Mouse (Mus musculus) ES-E14 (cell line): ENCODE data around the gene Cntnap2. TPM values are rescaled to one million over a fixed set of nuclear protein-coding genes. Genes with fewer than 3 reads are reported as not detected.

Experiments
- DNase-seq: peaks from one replicate; pipeline ENCODE4 v3.0.0-alpha.2; 2013; ENCODE audit warnings: low read depth, low spot score
- H3K27ac ChIP-seq: 2 replicates; pipeline ENCODE4 v1.5.1; 2012; ENCODE audit warnings: low read depth, mild to moderate bottlenecking, low read length, moderate library complexity, mixed read lengths; ENCODE audit not compliant: poor library complexity, insufficient read depth, severe bottlenecking
- H3K36me3 ChIP-seq: 2 replicates; pipeline ENCODE4 v1.6.1; 2012; ENCODE audit warnings: mild to moderate bottlenecking, low read length, moderate library complexity, mixed read lengths; ENCODE audit not compliant: control insufficient read depth, poor library complexity, insufficient read depth, severe bottlenecking
- H3K4me1 ChIP-seq, 2 experiments: fragments of 150-350 bp in 1 of 2; sonication (generic) in 1 of 2; 2 replicates each; pipeline ENCODE4 v1.6.1; 2012; ENCODE audit warnings: low read length in 2 of 2, mild to moderate bottlenecking in 1 of 2, mixed read lengths in 1 of 2; ENCODE audit not compliant: control insufficient read depth in 2 of 2, insufficient read depth in 2 of 2, poor library complexity in 1 of 2
- H3K4me3 ChIP-seq, 2 experiments: fragments of 150-350 bp in 1 of 2; sonication (generic) in 1 of 2; 2 replicates each; pipeline ENCODE4 v1.5.1; 2012; ENCODE audit warnings: low read length in 2 of 2, low read depth in 1 of 2, mild to moderate bottlenecking in 1 of 2, mixed read lengths in 1 of 2; ENCODE audit not compliant: insufficient read depth in 1 of 2, poor library complexity in 1 of 2, severe bottlenecking in 1 of 2
- H3K9ac ChIP-seq: 2 replicates; pipeline ENCODE4 v1.6.1; 2012; ENCODE audit warnings: low read depth, mild to moderate bottlenecking, low read length, mixed read lengths; ENCODE audit not compliant: poor library complexity, insufficient read depth, severe bottlenecking
- H3K9me3 ChIP-seq: fragments of 150-350 bp; sonication (generic); 2 replicates; pipeline ENCODE4 v1.6.1; 2012; ENCODE audit warnings: low read depth, mild to moderate bottlenecking, low read length; ENCODE audit not compliant: control insufficient read depth, insufficient read depth
- CHD2 ChIP-seq: IDR thresholded peaks from 2 replicates; pipeline ENCODE4 v1.6.1; 2014; ENCODE audit warnings: mild to moderate bottlenecking, low read depth, low read length, inconsistent platforms
- HCFC1 ChIP-seq: IDR thresholded peaks from 2 replicates; pipeline ENCODE4 v1.6.1; 2012; ENCODE audit warnings: low read length, inconsistent platforms, borderline replicate concordance; ENCODE audit not compliant: insufficient read depth
- MAFK ChIP-seq: IDR thresholded peaks from 2 replicates; pipeline ENCODE4 v1.6.1; 2014; ENCODE audit warnings: mild to moderate bottlenecking, low read depth, low read length, inconsistent platforms; ENCODE audit not compliant: insufficient read depth
- ZC3H11A ChIP-seq: IDR thresholded peaks from 2 replicates; pipeline ENCODE4 v1.6.1; 2012; ENCODE audit warnings: low read depth, mild to moderate bottlenecking, inconsistent platforms, low read length, borderline replicate concordance
- ZNF384 ChIP-seq: IDR thresholded peaks from 2 replicates; pipeline ENCODE4 v1.6.1; 2012; ENCODE audit warnings: low read depth, low read length, inconsistent platforms
- in situ Hi-C, 2 experiments: fragments of 600-800 bp; cut with MboI; formaldehyde crosslinking; loops; one replicate each; pipeline ENCODE4 v1.15.1; 2025; ENCODE audit warnings: low sequenced_read_pairs in 2 of 2, inconsistent platforms in 1 of 2; ENCODE audit not compliant: unreplicated experiment in 2 of 2
- total RNA-seq: library from RNA; depleted of rRNA; stranded (reverse); fragments of 300-350 nt; gene quantifications from 2 replicates; pipeline ENCODE4 v1.2.3, GENCODE M21; 2012

Gene Cntnap2
- total RNA-seq, 1 experiment = 7.9 TPM

DNA sequence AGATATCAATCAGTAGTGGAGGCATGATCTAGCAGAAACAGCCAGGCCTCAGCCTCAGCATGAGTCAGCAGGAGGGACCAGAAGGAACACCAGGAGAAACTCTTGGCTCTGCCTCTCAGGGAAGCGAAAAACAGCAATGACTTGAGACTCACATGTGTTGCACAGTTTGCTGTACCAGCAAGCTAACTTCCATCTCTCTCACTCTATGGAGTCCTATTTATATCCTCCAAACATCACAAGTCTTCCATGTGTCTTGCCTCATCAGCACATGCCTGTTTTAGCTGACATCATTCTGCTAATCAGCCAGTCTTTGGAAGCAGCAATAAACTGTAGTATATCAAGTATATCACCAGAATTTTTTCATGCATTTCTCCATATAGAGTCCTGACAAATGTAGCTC, 182.1 kb downstream of the Cntnap2 start:
- H3K4me3 ChIP-seq = no peak overlapping the region
- no peak overlapping the region for H3K27ac ChIP-seq
- TF ChIP-seq ZC3H11A (no peak), HCFC1 (no peak), MAFK (no peak), ZNF384 (no peak), CHD2 (no peak)
- in situ Hi-C loops = no loop called here
- H3K9ac ChIP-seq = no peak overlapping the region
- no peaks in the 10 kb centered on the region for H3K36me3 ChIP-seq
- no peaks in the 10 kb centered on the region for H3K4me1 ChIP-seq
- H3K9me3 ChIP-seq = no peaks in the 10 kb centered on the region
- DNase-seq = no peak

DNA sequence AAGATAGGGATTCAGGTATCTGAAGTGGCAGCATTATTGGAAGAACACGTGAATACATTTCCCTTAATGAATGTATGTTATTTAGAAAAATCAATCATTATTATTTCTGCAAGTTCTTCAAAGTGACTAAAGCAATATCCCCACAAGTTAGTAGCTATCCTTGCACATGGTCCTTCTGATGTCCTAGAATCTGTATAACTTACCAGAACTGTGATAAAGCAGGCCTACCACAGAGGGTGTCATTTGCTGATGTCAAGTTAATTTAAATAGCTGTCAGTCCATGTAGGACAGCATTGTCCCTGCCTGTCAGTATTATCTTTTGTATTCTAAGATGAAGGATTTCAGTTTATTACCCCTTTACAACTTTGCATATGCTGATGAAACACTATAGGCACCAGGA, 185.5 kb downstream of the Cntnap2 start:
- TF ChIP-seq ZNF384 (no peak), CHD2 (no peak)
- in situ Hi-C loops = no loop called here
- no peaks in the 10 kb centered on the region for H3K9me3 ChIP-seq

DNA sequence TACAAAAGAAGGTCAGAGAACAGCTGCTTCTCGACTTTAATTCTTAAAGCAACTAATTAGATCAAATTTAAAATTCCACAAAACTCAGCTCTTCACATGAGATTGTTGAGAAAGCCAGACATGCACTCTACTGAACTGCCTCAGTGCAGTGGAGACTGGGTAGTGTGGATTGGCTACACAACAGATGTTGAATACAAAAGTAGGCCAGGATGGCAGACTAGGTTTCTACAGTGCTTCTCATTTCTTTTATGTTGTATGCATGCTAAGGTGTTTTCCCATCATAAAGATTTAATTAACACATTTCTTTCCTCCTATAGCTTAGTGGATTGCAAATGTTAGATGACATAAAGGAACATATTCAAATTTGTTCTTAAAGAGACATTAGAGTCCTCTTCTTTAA, 198.9 kb downstream of the Cntnap2 start:
- H3K4me1 ChIP-seq = no peaks in the 10 kb centered on the region
- H3K36me3 ChIP-seq = no peaks in the 10 kb centered on the region
- H3K9ac ChIP-seq = no peak overlapping the region
- no peak overlapping the region for H3K27ac ChIP-seq
- no peak for DNase-seq
- in situ Hi-C loops = no loop called here
- H3K4me3 ChIP-seq = no peak overlapping the region
- TF ChIP-seq ZNF384 (no peak), ZC3H11A (no peak), MAFK (no peak), CHD2 (no peak), HCFC1 (no peak)
- H3K9me3 ChIP-seq = no peaks in the 10 kb centered on the region

More for the DNA sequence above, 185.5 kb downstream of the Cntnap2 start:
- Histone ChIP-seq H3K27ac (no peak overlapping the region), H3K36me3 (no peaks in the 10 kb centered on the region), H3K9ac (no peak overlapping the region), H3K4me3 (no peak overlapping the region), H3K4me1 (no peaks in the 10 kb centered on the region)
- no peak for DNase-seq

DNA sequence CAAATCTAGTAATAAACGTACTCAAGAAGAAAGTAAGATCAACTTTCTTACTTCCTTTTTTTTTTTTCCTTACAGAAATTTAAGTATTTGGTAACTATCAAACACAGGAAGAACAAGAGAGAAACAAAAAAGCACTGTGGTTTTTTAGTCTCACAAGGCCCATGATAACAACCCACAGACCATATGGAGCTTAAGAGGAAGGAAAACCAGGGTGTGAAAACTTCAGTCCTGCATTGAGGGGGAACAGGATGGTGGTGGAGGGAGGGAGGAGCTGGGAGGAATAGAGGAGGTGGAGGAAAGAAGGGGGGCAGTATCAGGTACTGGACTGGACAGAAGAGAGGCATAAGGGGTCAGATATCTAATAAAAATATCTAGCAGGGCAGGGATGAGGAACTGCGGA, 212.4 kb downstream of the Cntnap2 start:
- H3K36me3 ChIP-seq = no peaks in the 10 kb centered on the region
- in situ Hi-C loops = no loop called here
- DNase-seq = no peak
- no peak overlapping the region for H3K4me3 ChIP-seq
- H3K9ac ChIP-seq = no peak overlapping the region
- TF ChIP-seq ZC3H11A (no peak), ZNF384 (no peak), HCFC1 (no peak), MAFK (no peak), CHD2 (no peak)
- H3K4me1 ChIP-seq = no peaks in the 10 kb centered on the region
- no peaks in the 10 kb centered on the region for H3K9me3 ChIP-seq
- no peak overlapping the region for H3K27ac ChIP-seq

DNA sequence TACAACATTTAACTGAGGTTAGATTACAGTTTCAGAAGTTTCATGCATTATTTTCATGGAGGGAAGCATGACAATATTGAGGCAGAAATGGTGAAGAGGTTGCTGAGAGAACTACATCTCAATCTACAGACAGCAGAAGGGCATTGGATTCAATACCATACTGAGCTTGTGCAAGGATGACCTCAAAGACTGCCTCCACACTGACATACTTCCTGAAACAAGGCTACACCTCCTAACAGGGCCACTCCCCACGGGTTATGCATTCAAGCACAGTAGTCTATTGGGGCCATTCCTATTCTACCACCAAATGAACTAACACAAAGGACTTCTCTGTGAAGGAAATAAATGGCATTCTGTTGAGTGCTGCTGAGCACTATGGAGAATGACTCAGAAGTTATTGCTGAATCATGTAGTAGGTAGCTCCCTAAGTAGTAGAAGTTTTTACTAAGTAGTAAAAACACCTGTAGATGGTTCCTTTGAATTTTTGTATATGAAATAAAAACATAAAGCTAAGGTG, 214.2 kb downstream of the Cntnap2 start:
- TF ChIP-seq MAFK = no peak
- no peak for TF ChIP-seq CHD2
- no peak for TF ChIP-seq HCFC1
- no peak for TF ChIP-seq ZC3H11A
- TF ChIP-seq ZNF384 = no peak
- in situ Hi-C loops = no loop called here
- no peaks in the 10 kb centered on the region for H3K4me1 ChIP-seq

More for the DNA sequence above, 214.2 kb downstream of the Cntnap2 start:
- H3K9me3 ChIP-seq = no peaks in the 10 kb centered on the region
- no peak overlapping the region for H3K9ac ChIP-seq
- DNase-seq = no peak
- H3K27ac ChIP-seq = no peak overlapping the region
- no peaks in the 10 kb centered on the region for H3K36me3 ChIP-seq
- H3K4me3 ChIP-seq = no peak overlapping the region
